Mouse (Mus musculus): ENCODE measurements around the gene Exosc3.
A peak's percentile ranks its signal among the peaks of the same experiment; 100 is the strongest.
"Not testable (repeated sequence)": the region's sequence is repeated elsewhere in the genome, so short reads cannot be mapped to it uniquely, and the experiment has no call there.

The Exosc3 gene

GRCm38 (mm10) chr4:45342286-45343155 is at the start of gene Exosc3:
Exosc3 (minus strand) TSS chr4:45342732.
- peak; percentile 56 for DNase-seq (ENCODE audit: low read depth, low spot score)

GRCm38 (mm10) chr4:45392099-45392498 is 49.6 kb upstream of the Exosc3 start:
- DNase-seq (ENCODE audit: low read depth, low spot score) = no peak

DNA sequence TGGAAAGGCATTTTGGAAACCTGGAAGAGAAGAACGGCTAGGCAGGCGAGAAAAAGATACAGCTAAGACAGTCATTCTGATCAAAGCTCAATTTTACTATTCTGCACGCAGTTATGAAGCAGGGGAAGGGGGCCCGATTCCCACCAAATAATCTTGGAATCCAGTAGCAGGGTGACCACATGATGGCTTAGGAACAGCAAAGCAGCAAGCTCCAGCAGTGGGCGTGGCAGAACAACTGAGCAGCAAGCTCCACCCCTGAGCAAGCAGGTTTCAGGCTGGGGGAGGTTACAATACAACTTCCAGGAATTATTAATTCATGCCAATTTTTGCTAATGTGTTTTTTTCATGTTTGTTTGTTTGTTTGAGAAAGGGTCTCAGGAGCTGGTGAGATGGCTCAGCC is 44.8 kb upstream of the Exosc3 start:
- not testable (repeated sequence) for DNase-seq (ENCODE audit: low read depth, low spot score)

DNA sequence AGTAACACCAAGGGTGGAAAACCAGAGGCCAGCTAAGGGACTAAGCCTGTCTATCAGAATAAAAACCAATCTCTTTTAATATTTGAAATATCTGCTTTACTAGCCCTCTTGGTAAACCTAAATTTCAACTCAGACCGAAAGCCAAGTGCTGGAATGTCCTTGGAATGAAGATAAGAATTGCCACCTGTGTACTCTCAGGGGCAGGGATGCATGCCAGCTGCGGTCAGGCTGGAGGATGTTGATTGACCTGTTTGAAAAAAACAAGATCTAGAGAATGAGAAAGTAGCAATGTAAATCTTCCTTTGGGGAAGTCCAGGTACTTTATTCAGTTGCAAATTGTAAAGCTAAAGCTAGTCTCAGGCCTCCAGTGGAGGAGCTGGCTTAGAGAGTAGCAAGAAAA is 39.6 kb upstream of the Exosc3 start:
- not testable (repeated sequence) for DNase-seq (ENCODE audit: low read depth, low spot score)

DNA sequence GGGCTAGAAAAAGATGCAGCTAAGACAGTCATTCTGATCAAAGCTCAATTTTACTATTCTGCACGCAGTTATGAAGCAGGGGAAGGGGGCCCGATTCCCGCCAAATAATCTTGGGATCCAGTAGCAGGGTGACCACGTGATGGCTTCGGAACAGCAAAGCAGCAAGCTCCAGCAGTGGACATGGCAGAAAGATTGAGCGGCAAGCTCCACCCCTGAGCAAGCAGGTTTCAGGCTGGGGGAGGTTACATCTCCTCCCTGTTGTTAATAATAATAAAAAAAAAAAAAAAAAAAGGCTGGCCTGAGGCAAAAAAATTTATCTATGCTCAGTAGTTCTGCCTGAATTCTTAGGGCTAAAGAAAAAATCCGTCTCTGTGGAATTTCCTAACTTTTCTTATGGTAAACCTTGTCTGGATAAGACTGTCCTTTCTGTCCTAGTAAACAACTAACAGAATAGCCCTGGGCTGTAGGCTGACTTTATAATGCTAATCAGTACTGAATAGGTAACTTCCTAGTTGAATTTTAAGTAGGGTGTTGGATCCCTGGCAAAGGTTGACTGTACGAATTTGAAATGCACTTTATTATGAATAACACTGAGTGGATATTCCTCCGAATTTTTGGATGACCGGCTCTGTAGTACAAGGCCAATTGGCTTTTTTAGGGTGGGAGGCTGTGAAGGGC is 38.5 kb upstream of the Exosc3 start:
- DNase-seq (ENCODE audit: low read depth, low spot score) = not testable (repeated sequence)

DNA sequence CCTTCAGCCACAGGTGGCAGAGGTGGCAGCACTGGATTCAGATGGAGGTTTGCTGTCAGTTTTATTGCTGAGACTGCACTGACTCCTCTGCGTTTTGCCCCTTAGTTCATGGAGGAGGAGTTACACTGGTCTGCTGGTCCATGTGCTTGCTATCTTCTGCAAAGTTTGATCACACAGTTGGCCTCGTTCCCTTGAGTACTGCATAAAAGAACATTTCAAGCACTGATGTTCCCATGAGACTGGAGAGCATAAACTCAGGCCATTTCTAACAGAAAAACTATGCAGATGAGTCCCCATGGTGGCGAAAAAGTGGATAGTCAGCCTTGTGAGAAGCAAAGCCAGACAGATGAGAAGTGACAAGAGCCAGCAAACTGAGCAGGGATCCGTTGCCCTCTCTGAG is 34.0 kb upstream of the Exosc3 start:
- no peak for DNase-seq (ENCODE audit: low read depth, low spot score)

DNA sequence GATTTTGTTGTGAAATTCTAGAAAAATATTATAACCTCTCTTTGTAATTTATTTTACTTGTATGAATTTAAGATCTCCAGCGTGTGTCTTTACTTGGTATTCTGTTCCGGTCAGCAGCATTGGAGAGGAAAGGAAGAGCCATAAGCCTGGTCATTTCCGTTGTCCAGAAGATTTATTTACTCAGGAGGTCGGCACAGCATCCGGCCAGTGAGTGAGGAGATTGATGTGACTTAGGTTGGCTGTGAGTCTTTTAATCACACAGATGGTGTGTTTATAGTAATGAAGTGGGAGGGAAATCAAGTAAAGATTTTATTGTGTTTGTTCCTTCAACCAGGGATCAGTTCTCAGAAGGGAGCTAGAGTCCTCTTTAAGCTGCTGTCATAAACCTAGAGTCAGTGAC is 32.3 kb upstream of the Exosc3 start:
- DNase-seq (ENCODE audit: low read depth, low spot score) = no peak

DNA sequence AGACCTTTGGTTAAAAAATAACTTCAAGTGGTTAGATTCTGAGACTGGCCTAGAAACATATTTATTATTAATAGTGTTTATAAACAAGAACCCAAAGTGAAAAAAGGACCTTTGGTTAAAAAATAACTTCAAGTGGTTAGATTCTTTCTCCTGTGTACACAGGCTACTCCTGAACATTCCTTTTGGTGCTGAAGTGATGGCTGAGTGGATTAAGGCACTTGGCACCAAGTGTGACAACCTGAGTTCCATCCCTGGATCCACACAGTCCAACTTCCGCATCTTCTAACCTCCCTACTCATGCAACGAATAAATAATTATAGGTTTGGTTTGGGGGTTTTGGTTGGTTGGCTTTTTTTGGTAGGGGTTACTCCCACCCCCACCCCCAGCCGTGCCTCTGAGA is 28.7 kb upstream of the Exosc3 start:
- DNase-seq (ENCODE audit: low read depth, low spot score) = no peak

GRCm38 (mm10) chr4:45356653-45357052 is 14.1 kb upstream of the Exosc3 start:
- DNase-seq (ENCODE audit: low read depth, low spot score) = no peak

GRCm38 (mm10) chr4:45341669-45342249 is 773 bp downstream of the Exosc3 start, which contains the start of gene Dcaf10:
Dcaf10 (plus strand) TSS chr4:45342101.
- peak; percentile 96 for DNase-seq (ENCODE audit: low read depth, low spot score)

DNA sequence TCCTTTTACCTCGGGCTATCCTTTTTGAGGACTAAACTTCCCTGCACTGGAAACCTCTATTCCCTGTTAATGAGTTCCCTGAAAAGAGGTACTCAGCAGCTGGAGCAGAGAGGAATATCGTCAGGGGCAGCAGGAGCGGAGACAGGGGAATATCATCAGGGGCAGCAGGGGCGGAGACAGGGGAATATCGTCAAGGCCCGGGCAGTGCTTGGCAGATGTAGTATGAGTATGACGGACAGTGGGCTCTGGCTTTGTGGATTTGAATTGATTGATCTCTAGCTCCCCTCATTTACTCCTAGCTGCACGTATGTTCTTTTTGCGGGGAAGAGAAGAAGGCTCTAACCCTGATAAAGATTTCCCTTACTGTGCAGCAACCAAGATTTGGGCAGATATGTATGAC is 1.3 kb downstream of the Exosc3 start:
- no peak for DNase-seq (ENCODE audit: low read depth, low spot score)

- no peak for DNase-seq (ENCODE audit: low read depth, low spot score)
Measured at GRCm38 (mm10) chr4:45332466-45332865, 10.1 kb downstream of the Exosc3 start.

GRCm38 (mm10) chr4:45331139-45331538 is 11.4 kb downstream of the Exosc3 start:
- no peak for DNase-seq (ENCODE audit: low read depth, low spot score)

DNA sequence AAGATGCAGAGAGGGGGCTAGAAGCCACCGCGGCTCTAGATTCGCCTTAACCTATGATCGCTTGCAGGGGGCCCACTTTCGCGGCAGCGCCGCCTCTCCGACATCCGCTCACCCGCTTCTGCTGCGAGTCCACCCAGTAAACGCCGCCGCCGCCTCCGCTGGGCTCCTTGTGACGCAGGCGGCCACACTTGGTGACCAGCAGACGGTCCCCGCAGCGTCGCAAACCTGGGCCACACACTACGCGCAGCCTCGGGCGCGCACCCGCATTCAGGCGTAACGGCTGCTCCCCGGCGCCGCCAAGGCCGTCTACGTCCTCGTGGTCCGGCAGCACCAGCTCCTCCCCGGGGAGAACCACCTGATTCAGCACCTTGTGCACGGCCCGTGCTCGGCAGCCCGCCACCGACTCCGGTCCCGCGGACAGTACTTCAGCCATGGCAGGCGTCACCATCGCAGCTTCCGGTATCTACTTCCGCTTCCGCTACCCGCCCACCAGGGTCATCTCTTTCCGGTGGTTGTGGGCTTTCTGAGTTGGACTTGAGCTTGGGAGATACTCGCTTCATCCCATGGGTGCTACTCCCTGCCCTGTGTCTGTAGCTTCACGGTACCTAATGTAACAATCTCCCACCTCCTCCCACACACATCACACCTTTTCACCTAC is 22.2 kb downstream of the Exosc3 start:
- DNase-seq (ENCODE audit: low read depth, low spot score) = peak; percentile 94

DNA sequence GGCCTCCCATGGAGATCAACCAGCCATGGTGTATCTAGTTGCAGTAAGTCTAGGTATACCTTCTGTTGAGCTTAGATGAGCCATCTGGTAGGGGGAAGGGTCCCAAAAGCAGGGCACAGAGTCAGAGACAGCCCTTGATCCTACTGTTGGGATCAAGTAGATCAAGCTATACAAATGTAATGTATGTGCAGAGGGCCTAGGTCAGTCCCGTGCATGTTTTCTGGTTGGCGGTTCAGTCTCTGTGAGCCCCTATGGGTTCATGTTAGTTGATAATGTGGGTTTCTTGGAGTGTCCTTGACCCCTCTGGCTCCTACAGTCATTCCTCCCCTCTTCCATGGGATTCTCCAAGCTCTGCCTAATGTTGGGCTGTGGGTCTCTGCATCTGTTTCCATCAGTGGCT is 31.5 kb downstream of the Exosc3 start:
- DNase-seq (ENCODE audit: low read depth, low spot score) = no peak

- DNase-seq (ENCODE audit: low read depth, low spot score) = no peak
Measured at GRCm38 (mm10) chr4:45308606-45309005, 33.9 kb downstream of the Exosc3 start.

- peak; percentile 54 for DNase-seq (ENCODE audit: low read depth, low spot score)
Measured at GRCm38 (mm10) chr4:45308046-45308445, 34.5 kb downstream of the Exosc3 start.

DNA sequence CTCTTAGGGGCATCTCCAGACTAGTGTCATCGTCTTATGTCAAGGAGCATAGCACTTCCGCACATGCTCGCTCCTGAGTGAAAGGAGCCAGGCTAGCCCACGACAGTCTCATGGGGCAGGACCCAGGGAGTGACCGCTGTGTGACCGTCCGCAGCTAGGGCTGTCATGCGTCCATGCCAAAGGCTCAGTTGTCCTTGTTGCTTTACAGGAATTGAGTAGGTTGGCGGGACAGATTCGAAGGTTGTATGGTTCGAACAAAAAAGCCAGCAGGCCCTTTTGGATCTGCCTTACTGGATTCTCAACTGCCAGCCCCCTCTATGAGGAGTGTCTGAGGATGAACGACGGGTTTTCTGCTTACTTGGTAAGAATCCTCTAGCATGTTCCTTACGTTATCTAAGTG is 37.0 kb downstream of the Exosc3 start:
- DNase-seq (ENCODE audit: low read depth, low spot score) = no peak

GRCm38 (mm10) chr4:45296662-45297564 is 45.6 kb downstream of the Exosc3 start, which contains the start of gene Trmt10b:
Trmt10b (plus strand) TSS chr4:45297127.
- peak; percentile 95 for DNase-seq (ENCODE audit: low read depth, low spot score)

DNA sequence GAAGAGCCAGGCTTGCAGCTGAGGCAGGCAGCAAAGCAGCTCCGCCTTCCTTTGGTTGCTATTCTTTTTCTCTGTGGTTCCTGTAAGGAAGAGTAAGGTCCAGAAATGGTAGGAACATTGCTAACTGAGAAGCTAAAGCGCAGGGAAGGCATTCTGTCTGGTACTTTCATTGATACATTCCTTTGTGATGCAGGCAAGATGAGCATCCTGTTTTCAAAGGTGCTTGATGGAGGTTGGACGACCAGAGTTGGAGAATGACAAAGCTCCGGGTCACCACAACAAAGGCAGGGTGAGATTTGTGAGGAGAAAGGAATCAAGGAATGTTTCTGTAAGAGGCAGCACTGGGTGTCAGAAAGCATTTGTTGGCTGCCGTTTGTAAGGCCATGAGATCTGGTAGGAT is 54.6 kb downstream of the Exosc3 start:
- no peak for DNase-seq (ENCODE audit: low read depth, low spot score)

GRCm38 (mm10) chr4:45286318-45286717 is 56.2 kb downstream of the Exosc3 start:
- peak; percentile 49 for DNase-seq (ENCODE audit: low read depth, low spot score)
